Mouse (Mus musculus) lung, postnatal 0 days (tissue): ENCODE results near the gene Ifngr1.

Experiments
- CTCF ChIP-seq: IDR thresholded peaks from 2 replicates; pipeline ENCODE4 v1.5.1; 2016; ENCODE audit warnings: antibody characterized with exemption, mild to moderate bottlenecking
- EP300 ChIP-seq: IDR thresholded peaks from 2 replicates; pipeline ENCODE4 v1.6.1; 2016; ENCODE audit warnings: antibody characterized with exemption, mild to moderate bottlenecking, control low read depth

GRCm38 (mm10) chr10:19596866-19597265 lies 5.1 kb downstream of the Ifngr1 start:
- TF ChIP-seq EP300 (no peak), CTCF (no peak)
